13 mouse cellular contexts compared by ENCODE assay signal in genomic region chr1:138922886-138923285, GRCm38 (mm10).
"Had no signal": no experiment of that assay in that cellular context is flagged by ENCODE, and none has a peak within 500 bp of the region (broad histone marks: within the 10 kb centered on the region; RNA-seq: fewer than 3 reads in every experiment).

No protein-coding gene starts in this region.

- H3K36me3 ChIP-seq: limb, embryonic 13.5 days; liver, embryonic 15.5 days; midbrain, embryonic 12.5 days had no signal

- H3K4me3 ChIP-seq: layer of hippocampus, adult 2 months; limb, embryonic 13.5 days; liver, embryonic 15.5 days; megakaryocyte, embryonic 14.5 days; midbrain, embryonic 12.5 days had no signal

- H3K9ac ChIP-seq: limb, embryonic 13.5 days; liver, embryonic 15.5 days; lung, embryonic 14.5 days; midbrain, embryonic 12.5 days had no signal

- DNase-seq: kidney, adult 8-10 months; kidney, postnatal 25 days; left cerebral cortex, postnatal 4 days; lung, embryonic 14.5 days; thymus, postnatal 4 days had no signal

- H3K4me2 ChIP-seq: limb, embryonic 13.5 days; liver, embryonic 11.5 days; liver, embryonic 15.5 days; lung, embryonic 14.5 days; midbrain, embryonic 12.5 days had no signal

- H3K27me3 ChIP-seq: limb, embryonic 13.5 days; liver, embryonic 15.5 days; megakaryocyte, embryonic 14.5 days; midbrain, embryonic 12.5 days had no signal

- H3K4me1 ChIP-seq: limb, embryonic 13.5 days; megakaryocyte, embryonic 14.5 days; midbrain, embryonic 12.5 days had no signal

- H3K27ac ChIP-seq: layer of hippocampus, adult 2 months; limb, embryonic 13.5 days; liver, embryonic 15.5 days; midbrain, embryonic 12.5 days had no signal

- H3K9me3 ChIP-seq: limb, embryonic 13.5 days; liver, embryonic 15.5 days; megakaryocyte, embryonic 14.5 days; midbrain, embryonic 12.5 days had no signal

- ATAC-seq: intestine, postnatal 0 days; midbrain, embryonic 16.5 days had no signal
